Mouse (Mus musculus) spleen, adult 2 months (tissue): ENCODE measurements around the gene Clec2l.

ENCODE experiments used
- CTCF ChIP-seq: fragments of 200-500 bp; IDR thresholded peaks from 2 replicates; pipeline ENCODE4 v1.5.1; 2011; ENCODE audit warnings: mild to moderate bottlenecking, inconsistent platforms; ENCODE audit not compliant: insufficient read depth, insufficient read length, insufficient replicate concordance; ENCODE audit errors: extremely low read depth
- POLR2A ChIP-seq: fragments of 200-500 bp; IDR thresholded peaks from 2 replicates; pipeline ENCODE4 v1.6.1; 2011; ENCODE audit warnings: low read depth, low read length, inconsistent platforms

- peak; percentile 30; the same call in 1 of the 2 replicates for TF ChIP-seq CTCF
- no peak for TF ChIP-seq POLR2A
These were observed 13.3 kb upstream of the Clec2l start for GRCm38 (mm10) chr6:38649545-38649944.
